Mouse (Mus musculus): ENCODE data around the gene Hyal1. TPM values are rescaled to one million over a fixed set of nuclear protein-coding genes. Genes with fewer than 3 reads are reported as not detected.

The Hyal1 gene
- total and polyA plus RNA-seq, 3 experiments, result 1.3 to 3.4 TPM; not detected in 1

DNA sequence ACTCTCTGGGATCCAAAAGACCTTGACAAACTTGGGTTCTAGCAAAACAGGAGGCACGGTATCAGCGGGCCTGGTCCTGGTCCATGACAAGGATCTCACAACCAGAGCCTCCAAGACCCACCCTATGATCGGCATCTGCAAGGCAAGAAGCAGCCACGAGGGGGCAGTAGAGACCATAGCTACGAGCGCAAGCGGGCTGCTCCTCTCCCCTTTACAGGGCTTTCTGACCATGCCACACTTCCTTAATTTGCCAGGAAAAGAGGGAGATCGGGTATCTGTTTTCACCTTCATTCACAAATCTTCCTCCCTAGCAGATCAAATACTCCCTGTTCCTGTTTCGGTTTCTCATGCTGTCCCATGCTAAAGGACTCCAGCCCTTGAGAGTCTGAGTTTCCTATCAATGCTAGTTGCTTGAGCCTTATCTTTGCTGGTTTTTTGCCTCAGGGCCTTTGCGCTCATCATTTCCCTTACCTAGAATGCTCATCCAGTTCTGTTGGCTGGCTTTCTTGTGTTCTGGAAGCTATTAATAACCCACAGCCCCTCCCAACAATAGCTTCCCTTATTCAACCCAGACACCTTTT lies 25.4 kb downstream of the Hyal1 start (continued):
- TF ChIP-seq GATA1 (IDR thresholded peaks at IDR 0.05; ENCODE audit: low read depth, low read length), result peak; percentile 83
- TF ChIP-seq E2F4 (IDR thresholded peaks at IDR 0.05; ENCODE audit: borderline replicate concordance, low read depth, low read length), result no peak
- TF ChIP-seq MXI1 (IDR thresholded peaks at IDR 0.05; ENCODE audit: low read depth, low read length), result peak; percentile 44
- peak; percentile 50; the same call in 1 of the 2 replicates for TF ChIP-seq ELF1 (IDR thresholded peaks at IDR 0.05; ENCODE audit: low read depth, low read length)
- 0 out of 2 replicates have a peak, but pooled peaks have one; percentile 22 for TF ChIP-seq ETS1 (IDR thresholded peaks at IDR 0.05; ENCODE audit: low read depth, low read length)
- 0 out of 2 replicates have a peak, but pooled peaks have one; percentile 6 for TF ChIP-seq RCOR1 (IDR thresholded peaks at IDR 0.05; ENCODE audit: low read depth, low read length)
- peak; percentile 64; the same call in 1 of the 2 replicates for TF ChIP-seq SIN3A (IDR thresholded peaks at IDR 0.05; ENCODE audit: low read length)
- no peak for TF ChIP-seq NELFE (IDR thresholded peaks at IDR 0.05; ENCODE audit: low read depth, low read length)
- no peak for TF ChIP-seq TAL1 (IDR thresholded peaks at IDR 0.05; ENCODE audit: low read length)
- no peak for TF ChIP-seq MAFK (IDR thresholded peaks at IDR 0.05; ENCODE audit: borderline replicate concordance, low read depth, low read length)

DNA sequence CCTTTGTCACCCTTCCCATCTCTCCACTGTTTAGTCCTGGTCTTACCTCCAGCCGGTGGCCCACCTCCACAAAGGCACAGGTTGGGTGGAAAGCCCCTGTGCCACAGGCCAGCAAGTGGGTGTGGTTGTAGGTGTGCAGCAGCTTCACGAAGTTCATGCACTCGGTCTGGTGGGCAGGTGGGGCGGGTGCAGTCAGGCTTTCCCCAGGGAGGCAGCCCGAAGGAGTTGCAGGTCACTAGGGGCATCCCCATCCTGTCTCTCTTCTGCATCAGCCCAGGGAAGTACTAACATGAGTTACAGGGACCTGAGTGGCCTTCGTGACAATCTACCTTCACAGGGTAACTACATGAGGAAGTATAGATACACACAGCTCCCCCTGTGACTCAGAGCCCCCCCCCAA lies 26.5 kb downstream of the Hyal1 start:
- Histone ChIP-seq H3K27ac (ENCODE audit: control insufficient read depth, low read depth, low read length) (no peak overlapping the region), H3K9ac (ENCODE audit: control insufficient read depth, low read depth, low read length, poor library complexity, severe bottlenecking) (no peak overlapping the region), H3K27me3 (ENCODE audit: control insufficient read depth in 1 of 2, insufficient read depth in 2 of 2, low read length in 2 of 2) (no peaks in the 10 kb centered on the region), H3K9me3 (replicated peaks; ENCODE audit: insufficient read depth, low read length) (no peaks in the 10 kb centered on the region), H3K4me3 (ENCODE audit: control insufficient read depth in 1 of 2, insufficient read depth in 1 of 2, low read depth in 2 of 2, low read length in 2 of 2) (no peak overlapping the region), H3K4me1 (ENCODE audit: control insufficient read depth in 1 of 2, insufficient read depth in 2 of 2, low read length in 2 of 2) (peaks cover 0 to 23% of the 10 kb centered on the region in 2 experiments; a peak in 3 of 4 replicates), H3K36me3 (ENCODE audit: control insufficient read depth in 1 of 2, insufficient read depth in 2 of 2, low read length in 2 of 2) (peaks cover 0 to 10% of the 10 kb centered on the region in 2 experiments; a peak in 2 of 4 replicates), H3K79me2 (ENCODE audit: control insufficient read depth, insufficient read depth, low read length, poor library complexity) (no peaks in the 10 kb centered on the region; the same call in 1 of the 2 replicates)
- TF ChIP-seq BHLHE40 (IDR thresholded peaks at IDR 0.05; ENCODE audit: borderline replicate concordance, low read depth, low read length) (no peak), UBTF (IDR thresholded peaks at IDR 0.05; ENCODE audit: borderline replicate concordance, insufficient read depth, low read depth, low read length) (no peak), MEF2A (IDR thresholded peaks at IDR 0.05; ENCODE audit: extremely low read depth, insufficient replicate concordance, low read depth, low read length, poor library complexity, severe bottlenecking) (no peak), TBP (IDR thresholded peaks at IDR 0.05; ENCODE audit: low read depth, low read length) (no peak), MYC (IDR thresholded peaks at IDR 0.05; ENCODE audit: low read depth, low read length) (no peak), TCF12 (IDR thresholded peaks at IDR 0.05; ENCODE audit: low read depth, low read length) (no peak), USF2 (IDR thresholded peaks at IDR 0.05; ENCODE audit: borderline replicate concordance in 1 of 2, insufficient read depth in 1 of 2, low read depth in 1 of 2, low read length in 2 of 2) (no peak), CHD2 (IDR thresholded peaks at IDR 0.05; ENCODE audit: low read length) (no peak), RAD21 (IDR thresholded peaks at IDR 0.05; ENCODE audit: low read depth, low read length) (no peak), TAL1 (IDR thresholded peaks at IDR 0.05; ENCODE audit: low read length) (no peak), JUND (IDR thresholded peaks at IDR 0.05; ENCODE audit: low read depth, low read length) (no peak), EP300 (IDR thresholded peaks at IDR 0.05; ENCODE audit: low read depth in 1 of 2, low read length in 2 of 2) (no peak), MYB (IDR thresholded peaks at IDR 0.05; ENCODE audit: low read depth, low read length) (no peak), CTCF (IDR thresholded peaks at IDR 0.05 in 2 of 3, conservative IDR thresholded peaks at IDR 0.05 in 1 of 3; ENCODE audit: control insufficient read depth in 1 of 3, insufficient read depth in 1 of 3, low read depth in 2 of 3, low read length in 3 of 3, poor library complexity in 1 of 3, severe bottlenecking in 1 of 3) (no peak), NRF1 (IDR thresholded peaks at IDR 0.05; ENCODE audit: insufficient read depth, low read depth, low read length, poor library complexity, severe bottlenecking) (no peak), GABPA (IDR thresholded peaks at IDR 0.05; ENCODE audit: low read depth, low read length) (no peak)
- DNase-seq (ENCODE audit: low read depth, low spot score), result no peak

Measured in MEL (cell line).